Mouse (Mus musculus) c-Kit-positive CD71-negative TER-119-negative erythroid progenitor cells, embryonic 14.5 days (primary cell): ENCODE results near the gene Espn.

Experiments
- DNase-seq: peaks from one replicate; pipeline ENCODE4 v3.0.0-alpha.2; 2013; ENCODE audit warnings: low read depth

The Espn gene

GRCm38 (mm10) chr4:152178344-152178864 is 26.2 kb upstream of the Espn start:
- DNase-seq, result no peak

DNA sequence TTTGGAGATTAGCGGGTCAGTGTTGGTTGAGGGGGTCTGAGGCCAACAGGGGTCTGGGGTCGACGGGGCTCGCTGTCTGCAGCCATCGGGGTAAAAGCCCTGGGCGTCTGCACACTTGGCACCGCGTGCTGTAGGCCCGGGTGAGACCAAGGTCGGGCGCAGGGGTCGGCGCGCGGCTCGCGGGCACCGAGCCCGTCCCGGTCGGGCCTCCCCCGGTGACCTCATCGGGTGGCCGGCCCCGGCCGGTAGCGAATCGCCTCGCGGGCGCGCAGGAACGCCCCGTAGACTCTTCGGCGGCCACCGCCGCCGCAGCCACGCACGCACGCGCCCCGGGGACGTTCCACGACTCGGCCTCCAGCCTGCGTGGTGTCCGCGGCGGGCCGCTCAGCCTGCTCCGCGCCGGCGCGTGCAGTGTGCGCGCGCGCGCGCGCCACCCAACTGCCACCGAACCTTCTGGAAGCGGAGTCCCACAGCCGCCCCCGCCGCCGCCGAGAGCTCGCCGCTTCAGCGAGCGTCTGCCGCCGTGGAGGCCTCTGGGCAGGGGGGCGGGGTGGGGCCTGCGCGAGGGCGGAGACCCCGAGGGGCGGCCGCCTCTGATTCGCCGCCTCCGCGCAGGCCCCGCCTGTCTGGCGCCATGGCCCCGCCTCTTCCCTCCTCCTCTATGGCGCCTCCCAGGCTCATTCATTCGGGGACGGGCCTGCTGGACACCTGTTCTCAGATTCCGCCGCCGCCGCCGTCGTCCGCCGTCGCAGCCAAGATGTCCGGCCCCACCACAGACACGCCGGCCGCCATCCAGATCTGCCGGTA is 25.6 kb upstream of the Espn start, which contains the start of gene Acot7:
Acot7 (plus strand) TSS at position 598 of the 807 bp plus-strand sequence.
- DNase-seq, result peak; percentile 84

- DNase-seq, result no peak
These were observed 25.0 kb upstream of the Espn start for GRCm38 (mm10) chr4:152177174-152177536.

GRCm38 (mm10) chr4:152176638-152177037 is 24.5 kb upstream of the Espn start:
- DNase-seq, result no peak

DNA sequence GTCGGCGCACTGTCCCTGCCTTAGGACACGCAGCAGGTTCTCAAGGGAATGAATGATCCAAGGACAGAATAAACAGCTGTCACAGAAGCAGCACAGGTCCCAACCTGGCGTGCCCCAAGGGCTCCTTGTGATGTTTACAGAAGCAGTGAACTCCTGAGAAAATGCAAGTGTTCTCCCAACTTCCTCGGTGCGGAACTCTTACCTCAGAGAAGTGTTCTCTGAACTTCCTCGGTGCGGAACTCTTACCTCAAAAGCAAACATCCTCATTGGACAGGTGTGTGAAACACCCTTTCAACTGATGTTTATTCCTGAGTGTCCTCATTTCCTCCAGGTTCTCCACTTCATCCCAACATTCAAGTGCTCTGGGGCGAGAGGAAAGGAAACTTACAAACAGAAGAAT is 21.8 kb upstream of the Espn start:
- DNase-seq, result no peak

GRCm38 (mm10) chr4:152173041-152173440 is 20.9 kb upstream of the Espn start:
- peak; percentile 83 for DNase-seq

GRCm38 (mm10) chr4:152171543-152171942 is 19.4 kb upstream of the Espn start:
- DNase-seq, result no peak

DNA sequence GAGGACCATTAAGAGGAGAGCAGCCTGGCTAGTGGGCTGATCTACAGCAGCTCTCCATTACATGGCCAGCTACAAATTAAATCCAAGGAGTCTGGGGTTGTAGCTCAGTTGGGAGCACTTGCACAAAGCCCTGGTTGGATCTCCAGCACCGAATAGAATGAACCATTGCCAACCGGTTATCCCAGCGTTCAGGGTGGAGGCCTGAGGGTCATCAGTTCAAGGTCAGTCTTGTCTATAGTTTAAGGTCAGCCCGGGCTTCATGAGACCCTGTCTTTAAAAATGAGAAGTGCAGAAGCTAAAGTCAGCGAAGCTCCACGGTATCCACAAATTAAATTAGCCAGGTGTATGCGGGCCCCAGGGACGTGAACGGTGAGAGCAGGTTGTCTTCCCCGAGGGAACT is 18.1 kb upstream of the Espn start:
- DNase-seq, result no peak

- no peak for DNase-seq
These were observed 16.9 kb upstream of the Espn start for GRCm38 (mm10) chr4:152169103-152169502.

DNA sequence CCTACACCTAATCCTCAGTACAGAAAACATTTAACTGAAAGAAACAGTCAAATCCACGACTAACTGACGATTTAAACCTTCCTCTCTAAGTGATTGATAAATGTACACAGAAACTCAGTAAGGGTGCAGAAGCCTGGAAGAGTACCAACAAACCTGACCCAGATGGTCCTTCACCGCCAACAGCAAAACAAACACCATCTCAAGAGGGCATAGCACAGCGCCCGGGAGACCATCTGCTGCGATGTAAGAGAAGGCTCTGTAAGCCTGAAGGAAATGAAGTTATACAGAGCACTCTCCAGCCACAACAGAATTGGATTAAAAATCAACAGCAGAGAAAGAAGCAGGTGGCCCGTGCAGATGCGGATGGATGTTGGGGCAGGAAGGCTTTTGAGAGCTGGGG is 15.9 kb upstream of the Espn start:
- no peak for DNase-seq

DNA sequence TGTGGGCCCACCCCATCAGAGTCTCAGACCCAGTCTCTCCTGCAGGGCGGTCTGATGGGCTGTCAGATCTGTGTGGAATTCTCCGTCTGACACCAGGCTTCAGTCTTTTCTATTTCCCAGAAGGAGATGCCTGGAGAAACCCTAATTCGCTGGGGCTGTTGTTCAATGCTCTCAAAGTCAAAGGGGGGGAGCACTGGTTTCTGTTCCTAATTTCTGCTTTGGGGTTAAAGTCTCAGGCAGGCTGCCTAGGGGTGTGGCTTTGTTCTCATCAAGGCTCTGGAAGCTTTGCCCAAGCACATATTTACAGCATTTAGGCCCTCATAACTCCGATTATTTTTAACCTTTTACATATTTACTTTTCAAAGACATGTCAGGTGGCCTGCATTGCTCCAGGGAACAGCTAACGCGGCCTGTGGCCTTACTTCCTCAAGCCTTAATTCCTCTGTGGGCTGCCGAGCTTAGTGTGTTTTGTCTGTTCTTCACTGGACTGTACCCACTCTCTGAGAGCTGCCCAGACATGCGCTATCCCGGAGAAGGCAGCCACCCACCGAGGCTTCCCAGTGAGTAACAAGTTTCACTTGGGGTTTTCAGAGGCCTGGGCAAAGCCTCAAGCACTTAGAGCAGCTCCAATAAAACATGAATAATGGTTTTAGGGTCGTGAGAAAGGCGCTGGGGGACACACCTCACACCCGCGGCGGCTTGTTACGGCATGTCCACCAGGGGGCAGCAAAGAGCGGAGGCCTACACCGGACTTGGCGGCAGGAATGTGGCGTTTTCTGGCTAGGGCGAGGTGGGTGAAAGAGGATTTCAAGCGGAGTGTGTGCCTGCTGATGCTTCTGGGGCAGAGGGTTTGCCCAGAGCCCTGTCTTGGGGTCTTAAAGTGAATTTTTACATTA is 13.1 kb upstream of the Espn start:
- DNase-seq, result no peak

DNA sequence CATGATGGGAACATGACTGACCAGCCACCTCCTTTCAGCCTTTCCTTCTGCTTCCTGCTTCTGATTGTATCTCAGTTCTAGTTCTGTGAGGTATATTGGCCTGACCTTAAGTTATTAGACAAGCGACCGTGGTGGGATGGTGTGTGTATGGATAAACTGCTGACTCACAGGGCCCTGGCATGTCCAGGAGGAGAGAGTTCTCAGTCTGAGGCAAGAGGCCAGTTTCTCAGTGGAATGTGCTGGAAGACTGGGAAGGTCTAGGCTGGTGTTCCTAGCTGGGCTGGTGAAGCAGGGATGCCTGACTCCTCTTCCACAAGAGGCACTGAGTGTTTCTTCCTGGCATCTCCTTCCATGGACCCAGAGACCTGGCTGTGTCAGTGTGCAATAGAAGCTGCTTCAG is 10.6 kb upstream of the Espn start:
- no peak for DNase-seq

GRCm38 (mm10) chr4:152161601-152162000 is 9.4 kb upstream of the Espn start:
- DNase-seq, result no peak

DNA sequence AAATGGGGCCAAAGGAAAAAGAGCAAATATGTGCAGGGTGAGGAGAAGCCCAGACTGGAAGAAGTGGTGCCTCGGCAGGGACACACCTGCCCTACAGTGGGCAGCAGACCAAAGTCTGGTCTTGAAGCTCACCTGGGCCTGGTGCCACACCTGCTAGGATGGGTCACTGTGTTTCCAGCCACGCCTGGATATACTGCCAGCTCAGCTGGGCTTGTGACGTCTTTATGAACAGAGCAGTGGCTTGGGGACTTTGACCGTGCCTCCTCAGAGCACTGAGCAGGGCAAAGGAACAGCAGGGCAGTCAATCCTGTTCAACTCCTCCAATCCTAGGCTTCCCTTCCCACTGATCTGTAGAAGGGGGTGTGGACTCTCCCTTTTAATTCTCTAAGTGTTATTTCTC is 8.6 kb upstream of the Espn start:
- no peak for DNase-seq

DNA sequence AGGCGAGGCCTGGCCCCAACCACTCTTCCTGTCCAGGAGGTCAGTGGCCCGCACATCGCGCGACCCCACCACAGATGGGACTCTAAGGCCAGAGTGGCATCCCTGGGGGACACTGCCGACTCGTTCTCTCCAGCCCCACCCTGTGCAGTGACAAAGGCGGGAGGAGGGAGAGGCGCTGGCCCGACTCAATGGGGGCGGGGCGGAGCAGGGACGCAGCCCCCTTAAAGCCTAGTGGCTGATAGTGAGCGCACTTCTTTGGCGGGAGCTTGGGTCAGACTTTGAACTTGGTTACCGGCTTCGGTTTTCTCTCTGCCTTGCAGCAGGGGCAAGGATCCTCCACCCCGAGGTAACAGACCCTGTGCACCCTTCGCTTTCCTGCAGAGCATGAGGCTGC is 7.1 kb upstream of the Espn start:
- no peak for DNase-seq

DNA sequence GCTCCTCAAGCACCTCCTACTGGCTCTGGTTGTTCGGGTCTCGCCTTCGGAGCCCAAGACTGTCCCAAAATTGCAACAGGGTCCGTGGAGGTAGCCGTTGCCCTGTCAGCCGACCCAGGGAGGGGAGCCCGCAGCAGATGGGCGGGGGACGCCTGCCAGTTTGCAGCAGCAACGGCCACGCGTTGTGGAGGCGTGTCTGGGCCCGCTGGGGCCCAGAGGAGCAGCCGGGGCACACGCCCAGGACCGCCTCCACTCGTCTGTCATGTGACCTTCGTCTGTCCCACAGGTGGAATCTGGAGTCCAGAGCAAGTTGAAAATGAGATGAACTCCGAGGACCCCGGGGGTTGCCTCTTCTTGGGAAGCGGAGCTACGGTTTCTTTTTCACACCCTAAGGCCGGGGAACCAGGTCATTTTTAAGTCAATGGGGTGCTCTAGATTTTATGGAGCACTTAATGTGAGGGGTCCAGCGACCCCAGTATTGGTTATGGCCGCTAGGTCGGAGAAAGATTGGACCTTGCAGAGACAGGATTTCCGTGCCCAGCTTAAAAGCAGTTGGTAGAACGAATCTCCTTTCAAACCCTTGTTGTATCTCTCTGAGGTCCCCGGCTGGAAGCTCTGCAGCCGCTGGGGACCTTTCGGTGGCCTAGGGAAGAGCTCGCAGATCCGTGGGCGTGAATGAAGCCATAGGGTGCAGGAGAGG is 6.6 kb upstream of the Espn start, which contains the start of gene Hes2:
Hes2 (plus strand) TSS at position 283 of the 700 bp plus-strand sequence.
- DNase-seq, result no peak

DNA sequence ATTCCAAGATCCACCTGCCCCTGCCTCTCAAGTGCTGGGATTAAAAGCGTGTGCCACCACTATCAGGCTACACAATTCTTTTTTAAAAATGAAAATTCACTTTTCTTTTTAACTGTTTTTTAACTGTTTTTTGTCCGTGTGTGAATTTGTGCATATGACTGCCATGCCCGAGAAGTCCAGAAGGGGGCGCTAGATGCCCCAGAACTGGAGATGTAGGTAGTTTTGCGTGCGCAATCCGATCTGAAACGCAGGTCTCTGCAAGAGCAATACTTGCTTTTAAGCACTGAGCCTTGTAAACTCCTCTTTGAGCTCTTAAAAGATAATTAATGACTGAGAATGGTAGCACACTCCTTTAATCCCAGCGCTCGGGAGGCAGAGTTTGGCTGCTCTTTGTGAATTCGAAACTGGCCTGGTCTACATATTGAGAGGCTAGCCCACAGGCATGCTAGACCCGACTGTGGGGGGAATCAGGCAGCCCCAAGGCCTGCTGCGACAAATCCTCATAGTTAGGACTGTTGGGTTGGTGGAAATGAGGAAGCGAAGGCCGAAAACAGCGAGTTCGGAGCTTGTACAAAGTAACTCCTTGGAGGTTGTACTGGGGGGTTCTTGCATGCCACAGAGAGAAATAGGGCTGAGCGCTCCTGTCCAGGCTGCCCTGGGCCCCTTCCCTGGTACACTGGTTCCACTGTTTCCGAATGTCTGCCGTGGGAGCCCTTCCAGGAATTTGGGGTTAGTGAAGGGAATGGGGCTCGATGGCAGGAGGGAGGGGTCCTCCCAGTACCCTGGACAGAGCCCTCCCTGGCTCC is 5.8 kb upstream of the Espn start:
- DNase-seq, result no peak

DNA sequence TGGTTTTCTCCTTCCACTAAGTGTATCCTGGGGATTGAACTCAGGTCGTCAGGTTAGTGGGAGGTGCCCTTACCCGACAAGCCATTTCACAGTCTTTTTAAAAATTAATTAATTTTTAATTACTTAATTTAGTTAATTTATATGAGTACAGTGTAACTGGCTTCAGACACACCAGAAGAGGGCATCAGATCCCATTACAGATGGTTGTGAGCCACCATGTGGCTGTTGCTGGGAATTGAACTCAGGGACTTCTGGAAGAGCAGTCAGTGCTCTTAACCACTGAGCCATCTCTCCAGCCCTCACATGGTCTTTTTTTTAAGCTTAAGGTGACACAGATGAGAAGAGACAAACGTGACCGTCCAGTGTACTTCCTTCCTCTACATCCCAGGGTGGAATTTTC is 2.8 kb upstream of the Espn start:
- DNase-seq, result no peak

DNA sequence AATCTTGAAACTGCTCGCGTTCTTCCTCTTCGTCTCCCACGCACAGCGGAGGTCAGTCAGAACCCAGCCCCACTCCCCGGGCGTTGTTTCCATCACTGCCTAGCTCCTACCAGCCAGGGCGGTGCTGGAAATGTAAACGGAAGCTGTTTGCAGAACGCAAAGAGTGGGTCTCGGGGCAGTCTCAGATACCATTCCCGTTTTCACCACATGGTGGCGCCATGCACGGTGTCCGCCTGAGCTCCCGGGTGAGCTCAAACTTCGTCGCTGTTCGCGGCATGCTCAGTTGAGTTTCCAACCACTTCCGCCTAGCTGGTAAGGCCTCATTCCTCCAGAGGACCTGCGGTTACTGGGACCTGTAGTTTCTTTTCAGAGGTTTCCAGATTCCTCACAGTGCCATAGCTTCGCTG is 1.6 kb upstream of the Espn start:
- DNase-seq, result peak; percentile 94

- no peak for DNase-seq
These were observed 663 bp downstream of the Espn start for GRCm38 (mm10) chr4:152151451-152151965.

- DNase-seq, result no peak
These were observed 1.6 kb downstream of the Espn start for GRCm38 (mm10) chr4:152150546-152150945.
